Mouse (Mus musculus): ENCODE measurements around the gene Tmem236. TPM values are rescaled to one million over a fixed set of nuclear protein-coding genes. Genes with fewer than 3 reads are reported as not detected.

Gene Tmem236
- polyA plus RNA-seq, 1 experiment from 2014 or later: 0.08 TPM

GRCm38 (mm10) chr2:14232897-14233296, 58.6 kb downstream of the Tmem236 start:
- Histone ChIP-seq H3K27me3 (no peaks in the 10 kb centered on the region), H3K4me2 (no peak overlapping the region), H3K4me3 (no peak overlapping the region), H3K9me3 (no peaks in the 10 kb centered on the region), H3K4me1 (replicated peaks) (no peaks in the 10 kb centered on the region), H3K27ac (replicated peaks) (no peak overlapping the region), H3K9ac (no peak overlapping the region), H3K36me3 (no peaks in the 10 kb centered on the region)
- WGBS: 97% methylated on average over 1 of the region's 1 CpGs
- no peak for ATAC-seq (ENCODE audit: low read depth)

- Histone ChIP-seq H3K9ac (no peak overlapping the region), H3K4me3 (no peak overlapping the region), H3K9me3 (no peaks in the 10 kb centered on the region), H3K27me3 (no peaks in the 10 kb centered on the region), H3K36me3 (no peaks in the 10 kb centered on the region), H3K27ac (replicated peaks) (no peak overlapping the region), H3K4me2 (no peak overlapping the region), H3K4me1 (replicated peaks) (no peaks in the 10 kb centered on the region)
- no peak for ATAC-seq (ENCODE audit: low read depth)
- 69% methylated on average over 2 of the region's 2 CpGs for WGBS
These were observed 59.7 kb downstream of the Tmem236 start for GRCm38 (mm10) chr2:14233983-14234382.

GRCm38 (mm10) chr2:14235319-14235718, 61.0 kb downstream of the Tmem236 start:
- ATAC-seq (ENCODE audit: low read depth): no peak
- no peaks in the 10 kb centered on the region for H3K4me1 ChIP-seq (replicated peaks)
- no peak overlapping the region for H3K9ac ChIP-seq
- WGBS: 84% methylated on average over 5 of the region's 5 CpGs
- no peaks in the 10 kb centered on the region for H3K9me3 ChIP-seq
- no peak overlapping the region for H3K27ac ChIP-seq (replicated peaks)
- H3K4me3 ChIP-seq: no peak overlapping the region
- H3K4me2 ChIP-seq: no peak overlapping the region
- no peaks in the 10 kb centered on the region for H3K27me3 ChIP-seq
- no peaks in the 10 kb centered on the region for H3K36me3 ChIP-seq

- Histone ChIP-seq H3K36me3 (no peaks in the 10 kb centered on the region), H3K4me1 (replicated peaks) (no peaks in the 10 kb centered on the region), H3K27me3 (no peaks in the 10 kb centered on the region), H3K4me2 (no peak overlapping the region), H3K4me3 (no peak overlapping the region), H3K9ac (no peak overlapping the region), H3K9me3 (no peaks in the 10 kb centered on the region), H3K27ac (replicated peaks) (no peak overlapping the region)
- WGBS: 96% methylated on average over 4 of the region's 4 CpGs
- ATAC-seq (ENCODE audit: low read depth): no peak
These were observed 62.6 kb downstream of the Tmem236 start for GRCm38 (mm10) chr2:14236920-14237319.

GRCm38 (mm10) chr2:14237723-14238122, 63.4 kb downstream of the Tmem236 start:
- H3K4me2 ChIP-seq: no peak overlapping the region
- H3K27me3 ChIP-seq: no peaks in the 10 kb centered on the region
- H3K9me3 ChIP-seq: no peaks in the 10 kb centered on the region
- H3K36me3 ChIP-seq: no peaks in the 10 kb centered on the region
- 40% methylated on average over 4 of the region's 4 CpGs for WGBS
- no peak overlapping the region for H3K9ac ChIP-seq
- no peaks in the 10 kb centered on the region for H3K4me1 ChIP-seq (replicated peaks)
- ATAC-seq (ENCODE audit: low read depth): no peak
- no peak overlapping the region for H3K27ac ChIP-seq (replicated peaks)
- no peak overlapping the region for H3K4me3 ChIP-seq

GRCm38 (mm10) chr2:14239151-14239550, 64.8 kb downstream of the Tmem236 start:
- Histone ChIP-seq H3K36me3 (no peaks in the 10 kb centered on the region), H3K27me3 (no peaks in the 10 kb centered on the region), H3K4me1 (replicated peaks) (no peaks in the 10 kb centered on the region), H3K27ac (replicated peaks) (no peak overlapping the region), H3K9me3 (no peaks in the 10 kb centered on the region), H3K4me2 (no peak overlapping the region), H3K9ac (no peak overlapping the region), H3K4me3 (no peak overlapping the region)
- 46% methylated on average over 5 of the region's 5 CpGs for WGBS
- no peak for ATAC-seq (ENCODE audit: low read depth)

GRCm38 (mm10) chr2:14244157-14244556, 69.8 kb downstream of the Tmem236 start:
- whole genome bisulfite sequencing: 93% methylated on average over 5 of the region's 5 CpGs

GRCm38 (mm10) chr2:14244668-14245067, 70.3 kb downstream of the Tmem236 start:
- H3K4me3 ChIP-seq: no peak overlapping the region
- no peaks in the 10 kb centered on the region for H3K27me3 ChIP-seq
- ATAC-seq (ENCODE audit: low read depth): no peak
- H3K9me3 ChIP-seq: no peaks in the 10 kb centered on the region
- H3K27ac ChIP-seq (replicated peaks): no peak overlapping the region
- no peaks in the 10 kb centered on the region for H3K36me3 ChIP-seq
- H3K4me1 ChIP-seq (replicated peaks): no peaks in the 10 kb centered on the region
- no peak overlapping the region for H3K9ac ChIP-seq
- WGBS: 82% methylated on average over 2 of the region's 2 CpGs
- H3K4me2 ChIP-seq: no peak overlapping the region

More at GRCm38 (mm10) chr2:14244157-14244556, 69.8 kb downstream of the Tmem236 start:
- Histone ChIP-seq H3K27ac (replicated peaks) (no peak overlapping the region), H3K9me3 (no peaks in the 10 kb centered on the region), H3K4me2 (no peak overlapping the region), H3K4me1 (replicated peaks) (no peaks in the 10 kb centered on the region), H3K27me3 (no peaks in the 10 kb centered on the region), H3K9ac (no peak overlapping the region), H3K4me3 (no peak overlapping the region), H3K36me3 (no peaks in the 10 kb centered on the region)
- no peak for ATAC-seq (ENCODE audit: low read depth)

GRCm38 (mm10) chr2:14249839-14250564, 75.7 kb downstream of the Tmem236 start:
- no peaks in the 10 kb centered on the region for H3K4me1 ChIP-seq (replicated peaks)
- no peak overlapping the region for H3K27ac ChIP-seq (replicated peaks)
- no peak for ATAC-seq (ENCODE audit: low read depth)
- H3K9me3 ChIP-seq: no peaks in the 10 kb centered on the region
- no peak overlapping the region for H3K9ac ChIP-seq
- no peak overlapping the region for H3K4me3 ChIP-seq
- H3K36me3 ChIP-seq: no peaks in the 10 kb centered on the region
- H3K4me2 ChIP-seq: no peak overlapping the region
- no peaks in the 10 kb centered on the region for H3K27me3 ChIP-seq
- 86% methylated on average over 3 of the region's 3 CpGs for WGBS

GRCm38 (mm10) chr2:14251938-14252337, 77.6 kb downstream of the Tmem236 start:
- Histone ChIP-seq H3K27me3 (no peaks in the 10 kb centered on the region), H3K36me3 (no peaks in the 10 kb centered on the region), H3K9ac (no peak overlapping the region), H3K4me1 (replicated peaks) (no peaks in the 10 kb centered on the region), H3K9me3 (no peaks in the 10 kb centered on the region), H3K4me3 (no peak overlapping the region), H3K4me2 (no peak overlapping the region), H3K27ac (replicated peaks) (no peak overlapping the region)
- WGBS: 82% methylated on average over 3 of the region's 3 CpGs
- no peak for ATAC-seq (ENCODE audit: low read depth)

- Histone ChIP-seq H3K36me3 (no peaks in the 10 kb centered on the region), H3K9ac (no peak overlapping the region), H3K27me3 (no peaks in the 10 kb centered on the region), H3K4me2 (no peak overlapping the region), H3K9me3 (no peaks in the 10 kb centered on the region), H3K4me1 (replicated peaks) (no peaks in the 10 kb centered on the region), H3K27ac (replicated peaks) (no peak overlapping the region), H3K4me3 (no peak overlapping the region)
- ATAC-seq (ENCODE audit: low read depth): no peak
These were observed 84.1 kb downstream of the Tmem236 start for GRCm38 (mm10) chr2:14258345-14258850.

- no peak overlapping the region for H3K4me3 ChIP-seq
- 92% methylated on average over 1 of the region's 1 CpGs for WGBS
- H3K9me3 ChIP-seq: no peaks in the 10 kb centered on the region
- no peak overlapping the region for H3K27ac ChIP-seq (replicated peaks)
- H3K36me3 ChIP-seq: no peaks in the 10 kb centered on the region
- no peaks in the 10 kb centered on the region for H3K4me1 ChIP-seq (replicated peaks)
- H3K9ac ChIP-seq: no peak overlapping the region
- no peak overlapping the region for H3K4me2 ChIP-seq
- no peak for ATAC-seq (ENCODE audit: low read depth)
- no peaks in the 10 kb centered on the region for H3K27me3 ChIP-seq
These were observed 87.8 kb downstream of the Tmem236 start for GRCm38 (mm10) chr2:14262090-14262489.

GRCm38 (mm10) chr2:14269160-14269559, 94.8 kb downstream of the Tmem236 start:
- Histone ChIP-seq H3K9ac (no peak overlapping the region), H3K4me2 (no peak overlapping the region), H3K36me3 (no peaks in the 10 kb centered on the region), H3K4me3 (no peak overlapping the region), H3K27ac (replicated peaks) (no peak overlapping the region), H3K4me1 (replicated peaks) (no peaks in the 10 kb centered on the region), H3K27me3 (no peaks in the 10 kb centered on the region), H3K9me3 (no peaks in the 10 kb centered on the region)
- 85% methylated on average over 1 of the region's 1 CpGs for WGBS
- no peak for ATAC-seq (ENCODE audit: low read depth)

All from neural tube, embryonic 13.5 days (tissue).